Mouse (Mus musculus): ENCODE results near the gene Gm20767. TPM values are rescaled to one million over a fixed set of nuclear protein-coding genes. Genes with fewer than 3 reads are reported as not detected.

The Gm20767 gene
- polyA plus RNA-seq (2017; shearing (Covaris generic)), result not detected

GRCm38 (mm10) chr13:120139946-120140345 lies at the start of gene Gm20767:
Gene Gm20767, plus strand, starts transcription at chr13:120140246.

GRCm38 (mm10) chr13:120172133-120172532 lies 32.1 kb downstream of the Gm20767 start, which contains the start of gene Gm21818:
Gene Gm21818, plus strand, starts transcription at chr13:120172433.

Other genes starting within 250 kb of the Gm20767 start
- gene Tcstv1, start 245.5 kb upstream of the Gm20767 start, polyA plus RNA-seq (2017; shearing (Covaris generic)), result not detected
- gene Gm21761, start 211.0 kb upstream of the Gm20767 start, polyA plus RNA-seq (2017; shearing (Covaris generic)), result not detected
- not detected for gene B020031M17Rik, start 189.4 kb upstream of the Gm20767 start, polyA plus RNA-seq (2017; shearing (Covaris generic))
- gene Gm36079, start 113.2 kb upstream of the Gm20767 start, polyA plus RNA-seq (2017; shearing (Covaris generic)), result not detected
- 0.11 TPM for gene Gm21188, start 88.1 kb upstream of the Gm20767 start, polyA plus RNA-seq (2017; shearing (Covaris generic))
- not detected for gene Gm21818, start 32.2 kb downstream of the Gm20767 start, polyA plus RNA-seq (2017; shearing (Covaris generic))
- gene Gm21762, start 75.7 kb downstream of the Gm20767 start, polyA plus RNA-seq (2017; shearing (Covaris generic)), result not detected
- not detected for gene Gm21731, start 98.9 kb downstream of the Gm20767 start, polyA plus RNA-seq (2017; shearing (Covaris generic))
- not detected for gene AF067061, start 122.9 kb downstream of the Gm20767 start, polyA plus RNA-seq (2017; shearing (Covaris generic))
- gene BC147527, start 160.1 kb downstream of the Gm20767 start, polyA plus RNA-seq (2017; shearing (Covaris generic)), result 101 TPM
- gene Tcstv3, start 176.6 kb downstream of the Gm20767 start, polyA plus RNA-seq (2017; shearing (Covaris generic)), result not detected